Mouse (Mus musculus): ENCODE data around the gene Tfeb.

DNA sequence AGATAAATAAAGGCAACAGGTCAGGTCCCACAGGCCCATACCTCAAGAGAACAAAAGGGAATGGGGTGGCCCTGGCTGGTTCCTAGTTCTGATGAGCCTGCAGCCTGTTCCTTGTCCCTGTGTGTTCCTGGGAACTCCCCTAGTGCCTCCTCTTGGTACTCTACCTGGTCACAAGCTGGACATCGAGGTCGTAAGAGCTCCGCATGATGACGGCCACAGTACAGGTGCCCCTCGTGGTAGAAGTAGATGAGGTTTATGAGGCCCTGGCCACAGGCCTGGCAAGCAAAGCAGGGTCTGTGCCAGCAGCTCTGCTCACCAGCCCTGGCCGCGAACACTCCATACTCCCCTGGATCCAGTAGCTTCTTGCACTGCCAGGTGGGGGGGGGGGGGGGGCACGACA is 46.9 kb upstream of the Tfeb start:
- TF ChIP-seq EP300 (IDR thresholded peaks at IDR 0.05), result no peak
- no peak for TF ChIP-seq CTCF (IDR thresholded peaks at IDR 0.05)

Measured in lung, postnatal 0 days (tissue).